Mouse (Mus musculus) testis, adult 2 months (tissue): ENCODE data around the gene Smc1b.

Experiments used
- CTCF ChIP-seq: fragments of 200-500 bp; IDR thresholded peaks from 2 replicates; pipeline ENCODE4 v1.5.1; 2012; ENCODE audit warnings: low read depth, mild to moderate bottlenecking, inconsistent platforms, low read length, moderate library complexity; ENCODE audit not compliant: control insufficient read depth, insufficient read depth, insufficient replicate concordance
- POLR2A ChIP-seq: fragments of 200-500 bp; IDR thresholded peaks from 2 replicates; pipeline ENCODE4 v1.6.1; 2012; ENCODE audit warnings: low read depth, mild to moderate bottlenecking, inconsistent platforms, low read length, moderate library complexity; ENCODE audit not compliant: control insufficient read depth

DNA sequence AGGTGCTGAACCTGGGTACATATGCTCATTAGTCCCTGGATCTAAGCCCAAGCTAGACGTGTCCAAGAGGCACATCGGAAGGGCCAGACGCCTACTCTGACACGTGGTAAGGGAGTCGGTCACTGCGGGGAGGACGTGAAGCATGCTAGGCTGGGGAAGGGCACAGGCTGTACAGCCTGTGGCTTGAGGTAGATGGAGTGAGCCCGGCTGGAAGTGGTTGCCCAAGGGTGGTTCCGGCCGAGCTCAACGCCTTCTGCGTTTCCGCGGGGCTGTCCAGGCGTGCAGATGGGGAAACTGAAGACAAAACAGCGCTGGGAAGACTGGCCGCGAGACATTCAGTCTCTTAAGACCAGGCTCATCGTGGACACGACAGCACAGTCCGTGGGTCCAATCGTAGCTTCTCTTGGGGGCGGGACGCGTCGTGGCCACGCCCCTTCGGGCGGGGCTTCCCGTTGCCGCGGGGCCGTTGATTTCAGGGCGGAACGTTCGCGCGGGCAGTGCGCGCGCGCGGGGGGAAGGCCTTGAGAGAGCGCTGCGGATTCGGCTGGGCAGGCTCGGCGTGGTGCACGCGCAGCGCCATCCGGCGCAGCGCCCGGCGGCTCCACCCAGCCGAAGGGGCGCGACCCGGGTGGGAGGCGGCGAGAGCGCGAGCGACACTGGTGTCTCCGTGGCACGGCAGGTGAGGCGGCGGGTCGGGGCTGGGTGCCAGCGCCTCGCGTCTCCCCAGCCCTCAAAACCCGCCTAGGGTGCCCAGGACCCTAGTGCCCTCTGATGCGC is 95.0 kb downstream of the Smc1b start:
- TF ChIP-seq CTCF (no peak), POLR2A (peak; percentile 79; the same call in 1 of the 2 replicates)
